Mouse (Mus musculus) forebrain, postnatal 0 days (tissue): ENCODE measurements around the gene Shroom1. TPM values are rescaled to one million over a fixed set of nuclear protein-coding genes. Genes with fewer than 3 reads are reported as not detected.

ENCODE experiments used
- ATAC-seq: fragments of 200-750 bp; cut with Nextera tagmentation; 2 replicates; pipeline ENCODE4 v1.8.0; 2017; ENCODE audit warnings: mild to moderate bottlenecking, moderate library complexity
- DNase-seq: peaks from one replicate; pipeline ENCODE4 v3.0.0-alpha.2; 2015
- H3K27ac ChIP-seq: fragments of 300-500 bp; sonication (generic); 2 replicates; pipeline ENCODE4 v1.5.1; 2014; ENCODE audit warnings: low read depth, mild to moderate bottlenecking, antibody characterized with exemption, low read length, moderate library complexity, mixed read lengths
- H3K27me3 ChIP-seq: fragments of 300-500 bp; sonication (generic); 2 replicates; pipeline ENCODE4 v1.6.1; 2014; ENCODE audit warnings: mild to moderate bottlenecking, low read length, mixed read lengths; ENCODE audit not compliant: insufficient read depth
- H3K36me3 ChIP-seq: fragments of 300-500 bp; sonication (generic); 2 replicates; pipeline ENCODE4 v1.6.1; 2014; ENCODE audit warnings: mild to moderate bottlenecking, moderate library complexity; ENCODE audit not compliant: insufficient read depth
- H3K4me1 ChIP-seq: fragments of 300-500 bp; sonication (generic); 2 replicates; pipeline ENCODE4 v1.6.1; 2014; ENCODE audit warnings: antibody characterized with exemption; ENCODE audit not compliant: insufficient read depth
- H3K4me2 ChIP-seq: fragments of 300-500 bp; sonication (generic); 2 replicates; pipeline ENCODE4 v1.6.1; 2014; ENCODE audit warnings: low read depth, mild to moderate bottlenecking, moderate library complexity
- H3K4me3 ChIP-seq: fragments of 300-500 bp; sonication (generic); 2 replicates; pipeline ENCODE4 v1.5.1; 2014; ENCODE audit warnings: low read depth, low read length, mixed read lengths
- H3K9ac ChIP-seq: fragments of 300-500 bp; sonication (generic); 2 replicates; pipeline ENCODE4 v1.6.1; 2014; ENCODE audit warnings: mild to moderate bottlenecking
- H3K9me3 ChIP-seq: fragments of 300-500 bp; sonication (generic); 2 replicates; pipeline ENCODE4 v1.6.1; 2016; ENCODE audit warnings: low read length
- CTCF ChIP-seq: sonication (generic); IDR thresholded peaks from 2 replicates; pipeline ENCODE4 v1.5.1; 2016; ENCODE audit warnings: antibody characterized with exemption, control low read depth, low read depth
- WGBS: fragments of 180-500 bp; shearing (Covaris S2); extraction: QIAGEN DNeasy Blood & Tissue Kit; methylation state at CpG from one replicate; pipeline ENCODE4 v1.1.7; 2014; 5-methylcytosine and 5-hydroxymethylcytosine counted together
- polyA plus RNA-seq: library from polyadenylated mRNA; unstranded; fragments of >200 nt; fragmentation: Nextera tagmentation; extraction: Ambion mirVana; gene quantifications from 2 replicates; pipeline ENCODE4 v1.2.1, GENCODE M21; 2015
- total RNA-seq: library from RNA; depleted of rRNA; stranded (reverse); fragments of >200 nt; gene quantifications from 2 replicates; pipeline ENCODE4 v1.2.3, GENCODE M21; 2014

Shroom1 gene
- total and polyA plus RNA-seq, 2 experiments from 2014 or later = 2.0 to 4.9 TPM

- no peak overlapping the region for H3K9ac ChIP-seq
- H3K36me3 ChIP-seq = no peaks in the 10 kb centered on the region
- no peaks in the 10 kb centered on the region for H3K4me1 ChIP-seq
- no peak overlapping the region for H3K4me3 ChIP-seq
- DNase-seq (no peak), ATAC-seq (no peak)
- WGBS = 89% methylated on average over 13 of the region's 13 CpGs
- no peak overlapping the region for H3K4me2 ChIP-seq
- H3K9me3 ChIP-seq = no peaks in the 10 kb centered on the region
- no peaks in the 10 kb centered on the region for H3K27me3 ChIP-seq
- no peak for TF ChIP-seq CTCF
- H3K27ac ChIP-seq = no peak overlapping the region
Observed at GRCm38 (mm10) chr11:53446183-53446582, 10.8 kb upstream of the Shroom1 start.

GRCm38 (mm10) chr11:53447996-53448395, 9.0 kb upstream of the Shroom1 start:
- Histone ChIP-seq H3K9ac (no peak overlapping the region), H3K27me3 (no peaks in the 10 kb centered on the region), H3K9me3 (no peaks in the 10 kb centered on the region), H3K4me3 (no peak overlapping the region), H3K4me1 (no peaks in the 10 kb centered on the region), H3K36me3 (no peaks in the 10 kb centered on the region), H3K27ac (no peak overlapping the region), H3K4me2 (no peak overlapping the region)
- DNase-seq = no peak
- no peak for TF ChIP-seq CTCF
- WGBS = 90% methylated on average over 8 of the region's 8 CpGs
- ATAC-seq = no peak

DNA sequence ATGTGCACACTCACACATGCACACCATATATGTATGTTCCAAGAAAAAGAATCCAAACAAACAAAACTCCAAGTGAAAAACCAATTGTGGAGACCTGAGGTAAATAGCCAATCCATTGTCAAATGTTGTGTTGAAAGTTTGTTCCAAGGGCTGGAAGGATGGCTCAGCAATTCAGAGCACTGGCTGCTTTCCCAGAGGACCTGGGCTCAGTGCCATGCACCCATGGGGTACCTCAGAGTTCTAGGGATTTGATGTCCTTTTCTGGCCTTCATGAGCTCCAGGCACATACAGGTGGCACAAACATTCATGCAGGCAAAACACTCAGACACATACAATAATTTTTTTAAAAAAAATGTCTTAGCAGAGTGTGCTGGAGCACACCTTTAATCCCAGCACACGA, 8.5 kb upstream of the Shroom1 start:
- no peak overlapping the region for H3K4me2 ChIP-seq
- no peaks in the 10 kb centered on the region for H3K27me3 ChIP-seq
- WGBS = 72% methylated on average over 1 of the region's 1 CpGs
- no peak overlapping the region for H3K9ac ChIP-seq
- H3K9me3 ChIP-seq = no peaks in the 10 kb centered on the region
- H3K4me1 ChIP-seq = no peaks in the 10 kb centered on the region
- TF ChIP-seq CTCF = no peak
- no peak overlapping the region for H3K4me3 ChIP-seq
- H3K36me3 ChIP-seq = no peaks in the 10 kb centered on the region
- H3K27ac ChIP-seq = no peak overlapping the region
- no peak for DNase-seq
- ATAC-seq = no peak

- no peak for TF ChIP-seq CTCF
- WGBS = 65% methylated on average over 15 of the region's 15 CpGs
- Histone ChIP-seq H3K36me3 (no peaks in the 10 kb centered on the region), H3K4me1 (no peaks in the 10 kb centered on the region), H3K27me3 (no peaks in the 10 kb centered on the region; the same call in 1 of the 2 replicates), H3K27ac (no peak overlapping the region), H3K9ac (no peak overlapping the region), H3K4me2 (no peak overlapping the region), H3K9me3 (no peaks in the 10 kb centered on the region), H3K4me3 (no peak overlapping the region)
- ATAC-seq (no peak), DNase-seq (no peak)
Observed at GRCm38 (mm10) chr11:53450070-53450705, 6.8 kb upstream of the Shroom1 start.

GRCm38 (mm10) chr11:53451361-53451760, 5.6 kb upstream of the Shroom1 start:
- H3K9me3 ChIP-seq = no peaks in the 10 kb centered on the region
- H3K9ac ChIP-seq = no peak overlapping the region
- H3K4me2 ChIP-seq = no peak overlapping the region
- no peak for DNase-seq
- TF ChIP-seq CTCF = no peak
- no peaks in the 10 kb centered on the region for H3K4me1 ChIP-seq
- no peak overlapping the region for H3K4me3 ChIP-seq
- H3K36me3 ChIP-seq = no peaks in the 10 kb centered on the region
- H3K27me3 ChIP-seq = no peaks in the 10 kb centered on the region; the same call in 1 of the 2 replicates
- ATAC-seq = no peak
- WGBS = 78% methylated on average over 2 of the region's 2 CpGs
- H3K27ac ChIP-seq = no peak overlapping the region

DNA sequence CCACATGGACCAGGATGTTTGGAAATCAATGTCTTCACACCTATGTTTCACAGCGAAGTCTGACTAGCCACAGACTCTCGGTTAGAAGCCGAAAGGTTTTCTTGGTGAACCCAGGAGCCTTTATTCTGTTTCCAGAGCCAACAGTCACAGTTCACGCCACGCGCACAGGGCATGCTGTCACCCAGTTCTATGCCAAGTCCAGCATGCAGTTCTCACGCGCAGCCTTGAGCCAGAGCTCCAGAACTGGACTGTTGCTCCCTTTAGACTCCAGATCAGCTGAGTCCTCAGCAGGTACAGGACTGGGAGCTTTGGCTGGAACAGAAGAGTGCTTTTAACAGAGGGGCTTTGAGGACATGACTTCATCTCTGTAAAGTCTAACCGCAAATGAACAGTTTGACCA, 4.6 kb upstream of the Shroom1 start:
- TF ChIP-seq CTCF = no peak
- no peak overlapping the region for H3K4me3 ChIP-seq

GRCm38 (mm10) chr11:53453031-53453430, 4.0 kb upstream of the Shroom1 start:
- Histone ChIP-seq H3K27me3 (peaks cover 2% of the 10 kb centered on the region), H3K4me2 (no peak overlapping the region), H3K36me3 (no peaks in the 10 kb centered on the region), H3K9me3 (no peaks in the 10 kb centered on the region), H3K9ac (no peak overlapping the region), H3K4me1 (peaks cover 5% of the 10 kb centered on the region; the same call in 1 of the 2 replicates), H3K27ac (no peak overlapping the region), H3K4me3 (no peak overlapping the region)
- WGBS = 84% methylated on average over 5 of the region's 5 CpGs
- ATAC-seq (no peak), DNase-seq (no peak)
- no peak for TF ChIP-seq CTCF

More for the DNA sequence above, 4.6 kb upstream of the Shroom1 start:
- Histone ChIP-seq H3K27ac (no peak overlapping the region), H3K36me3 (no peaks in the 10 kb centered on the region), H3K4me2 (no peak overlapping the region), H3K27me3 (no peaks in the 10 kb centered on the region; the same call in 1 of the 2 replicates), H3K9me3 (no peaks in the 10 kb centered on the region), H3K4me1 (peaks cover 5% of the 10 kb centered on the region; the same call in 1 of the 2 replicates), H3K9ac (no peak overlapping the region)
- DNase-seq = no peak
- WGBS = 95% methylated on average over 9 of the region's 9 CpGs
- no peak for ATAC-seq
